Mouse (Mus musculus): ENCODE data around the gene Ank3.

DNA sequence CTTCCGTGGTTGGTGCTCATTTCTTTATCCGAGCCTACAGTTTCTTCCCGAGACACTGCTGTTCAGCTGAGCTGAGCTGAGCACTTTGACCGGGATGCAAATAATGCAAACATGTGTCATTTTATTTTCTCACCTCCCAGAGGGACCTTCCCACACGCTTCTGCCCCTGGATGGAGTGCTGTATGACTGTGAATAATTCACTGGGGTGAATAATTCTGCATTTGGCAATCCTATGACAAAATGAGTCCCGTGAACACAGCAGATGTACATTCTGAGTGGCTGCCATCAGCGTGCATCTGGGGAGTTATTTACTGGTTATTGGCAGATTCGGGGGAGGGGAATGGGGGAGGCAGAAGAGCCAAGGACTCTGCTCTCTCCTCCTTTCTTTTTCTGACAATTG lies 345.6 kb downstream of the Ank3 start:
- no peak for TF ChIP-seq EP300 (IDR thresholded peaks at IDR 0.05; ENCODE audit: low read depth)
- TF ChIP-seq CTCF (IDR thresholded peaks at IDR 0.05; ENCODE audit: low read depth): no peak

Measured in liver, postnatal 0 days (tissue).